Mouse (Mus musculus) CD8-positive naive resting alpha-beta T cell, adult 2 months (primary cell): ENCODE measurements around the gene Fbxw21.
A peak's percentile ranks its signal among the peaks of the same experiment; 100 is the strongest.

Source experiments
- DNase-seq, 2 experiments: peaks; one replicate each; pipeline ENCODE4 v3.0.0; 2022; ENCODE audit warnings: low read depth in 2 of 2, low spot score in 2 of 2

Fbxw21 gene

GRCm38 (mm10) chr9:109111591-109111990, 50.2 kb downstream of the Fbxw21 start:
- DNase-seq, result no peak

- no peak for DNase-seq
Observed at GRCm38 (mm10) chr9:109111101-109111500, 50.7 kb downstream of the Fbxw21 start.

- DNase-seq, result no peak
Observed at GRCm38 (mm10) chr9:109110240-109110639, 51.6 kb downstream of the Fbxw21 start.

GRCm38 (mm10) chr9:109107341-109107740, 54.5 kb downstream of the Fbxw21 start:
- no peak for DNase-seq

GRCm38 (mm10) chr9:109105648-109106047, 56.2 kb downstream of the Fbxw21 start:
- DNase-seq, result no peak

GRCm38 (mm10) chr9:109105011-109105410, 56.8 kb downstream of the Fbxw21 start:
- no peak for DNase-seq

GRCm38 (mm10) chr9:109104083-109104482, 57.8 kb downstream of the Fbxw21 start:
- no peak for DNase-seq

GRCm38 (mm10) chr9:109103250-109103649, 58.6 kb downstream of the Fbxw21 start:
- DNase-seq, result no peak

- DNase-seq, result no peak
Observed at GRCm38 (mm10) chr9:109102541-109102940, 59.3 kb downstream of the Fbxw21 start.

- DNase-seq, result no peak
Observed at GRCm38 (mm10) chr9:109101933-109102445, 59.9 kb downstream of the Fbxw21 start.

- no peak for DNase-seq
Observed at GRCm38 (mm10) chr9:109100307-109100928, 61.4 kb downstream of the Fbxw21 start.

- no peak for DNase-seq
Observed at GRCm38 (mm10) chr9:109098969-109099368, 62.9 kb downstream of the Fbxw21 start.

- no peak for DNase-seq
Observed at GRCm38 (mm10) chr9:109098366-109098765, 63.5 kb downstream of the Fbxw21 start.

- no peak for DNase-seq
Observed at GRCm38 (mm10) chr9:109097831-109098230, 64.0 kb downstream of the Fbxw21 start.

GRCm38 (mm10) chr9:109097291-109097690, 64.5 kb downstream of the Fbxw21 start:
- DNase-seq, result no peak

GRCm38 (mm10) chr9:109096856-109097255, 65.0 kb downstream of the Fbxw21 start:
- DNase-seq, result no peak

GRCm38 (mm10) chr9:109096251-109096661, 65.6 kb downstream of the Fbxw21 start:
- DNase-seq, result no peak

- peak; percentile 44 to 51 for DNase-seq
Observed at GRCm38 (mm10) chr9:109095137-109095982, 66.5 kb downstream of the Fbxw21 start, which contains the start of gene Plxnb1. TSS of gene Plxnb1 (plus strand) at chr9:109095389.

GRCm38 (mm10) chr9:109094553-109095136, 67.2 kb downstream of the Fbxw21 start:
- no peak for DNase-seq

- DNase-seq, result no peak
Observed at GRCm38 (mm10) chr9:109093786-109094552, 67.9 kb downstream of the Fbxw21 start.

- DNase-seq, result no peak
Observed at GRCm38 (mm10) chr9:109092799-109093198, 69.0 kb downstream of the Fbxw21 start.
